Mouse (Mus musculus): ENCODE measurements at regions not wholly inside any gene's neighbourhood (a gene's known extent, or its start where the extent isn't known, plus 50 kb on each side); places are given as distances from the start of the nearest gene placed in this dataset.

DNA sequence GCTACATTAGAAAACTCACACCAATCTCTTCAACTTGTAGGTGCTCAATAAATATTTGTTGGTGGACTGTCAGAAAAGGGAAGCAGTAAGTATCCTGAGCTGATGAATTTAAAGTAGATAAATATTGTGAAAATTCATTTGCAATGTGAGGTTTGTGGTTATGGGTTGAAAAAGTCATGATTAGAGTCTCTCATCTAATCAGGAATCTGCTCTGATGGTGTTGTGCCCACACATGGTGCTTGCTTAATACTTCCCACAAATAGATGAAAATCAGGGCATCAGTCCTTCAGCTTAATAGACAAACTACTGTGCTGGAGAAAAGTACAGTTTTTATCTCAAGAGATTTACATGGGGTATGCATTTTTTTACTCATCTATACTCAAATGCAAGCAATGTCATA is 59.9 kb downstream of the S1pr1 start:
- no peak for DNase-seq (ENCODE audit: low spot score in 2 of 2)

GRCm38 (mm10) chr3:115652236-115652635 is 62.6 kb downstream of the S1pr1 start:
- no peak for DNase-seq (ENCODE audit: low spot score in 2 of 2)

DNA sequence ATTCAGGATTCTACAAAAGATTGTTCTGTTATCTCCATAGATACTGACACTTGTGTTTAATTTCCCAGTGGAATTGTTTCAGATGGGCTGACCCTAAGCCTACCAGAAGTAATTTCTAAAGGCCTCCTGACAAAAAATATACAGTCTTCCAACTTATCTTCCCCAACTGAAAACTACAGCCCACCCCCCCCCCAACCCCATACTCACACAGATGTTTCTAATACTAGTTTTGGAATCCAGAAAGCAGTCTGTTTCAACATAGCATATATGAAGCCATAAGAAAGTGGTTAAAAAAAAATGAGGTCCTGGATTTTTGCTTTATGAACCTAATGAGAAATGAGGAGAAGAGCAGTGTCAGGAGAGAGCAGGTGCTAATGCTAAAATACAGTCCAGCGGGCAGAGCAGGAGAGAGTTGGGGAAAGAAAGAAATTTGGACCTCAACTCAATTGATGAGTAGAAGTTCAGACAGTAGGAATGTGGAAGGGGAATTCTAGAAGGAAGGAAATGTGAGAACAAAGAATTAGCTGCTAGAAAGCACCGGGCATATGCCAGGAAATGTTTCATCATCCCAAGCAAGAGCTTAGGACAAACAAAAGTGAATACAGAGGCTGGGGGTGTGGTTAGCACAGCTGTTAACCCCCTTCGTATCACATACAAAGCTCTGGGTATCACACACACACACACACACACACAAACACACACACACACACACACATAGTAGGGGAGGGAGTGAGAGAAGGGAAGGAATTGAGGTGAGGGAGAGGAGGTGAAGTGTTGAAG is 65.3 kb downstream of the S1pr1 start:
- no peak for DNase-seq (ENCODE audit: low spot score in 2 of 2)

GRCm38 (mm10) chr3:115646993-115647392 is 67.9 kb downstream of the S1pr1 start:
- DNase-seq (ENCODE audit: low spot score in 2 of 2) = no peak

GRCm38 (mm10) chr3:115644307-115644706 is 70.6 kb downstream of the S1pr1 start:
- DNase-seq (ENCODE audit: low spot score in 2 of 2) = peak in 1 of 2 experiments; percentile 61

DNA sequence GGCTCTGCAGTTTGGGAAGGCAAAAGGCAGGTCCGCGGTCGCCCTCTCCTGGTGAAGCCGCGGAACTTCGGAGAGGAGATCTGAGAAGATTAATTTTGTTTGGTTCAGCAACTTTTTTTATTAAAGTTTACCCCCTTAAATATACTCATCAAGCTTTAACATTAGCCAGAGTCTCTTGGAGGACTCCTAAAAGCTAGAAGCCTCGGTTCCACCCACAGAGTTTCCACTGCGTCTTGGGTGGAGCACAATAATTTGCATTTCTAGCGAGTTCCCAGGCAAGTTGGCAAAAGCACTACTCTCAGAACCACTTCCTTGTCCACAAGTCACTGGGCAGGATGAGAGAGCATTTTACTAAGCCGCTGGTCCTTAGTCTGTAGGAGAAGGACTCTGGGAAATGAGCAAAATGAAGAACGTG is 72.0 kb downstream of the S1pr1 start:
- peak; percentile 50 to 79 for DNase-seq (ENCODE audit: low spot score in 2 of 2)

DNA sequence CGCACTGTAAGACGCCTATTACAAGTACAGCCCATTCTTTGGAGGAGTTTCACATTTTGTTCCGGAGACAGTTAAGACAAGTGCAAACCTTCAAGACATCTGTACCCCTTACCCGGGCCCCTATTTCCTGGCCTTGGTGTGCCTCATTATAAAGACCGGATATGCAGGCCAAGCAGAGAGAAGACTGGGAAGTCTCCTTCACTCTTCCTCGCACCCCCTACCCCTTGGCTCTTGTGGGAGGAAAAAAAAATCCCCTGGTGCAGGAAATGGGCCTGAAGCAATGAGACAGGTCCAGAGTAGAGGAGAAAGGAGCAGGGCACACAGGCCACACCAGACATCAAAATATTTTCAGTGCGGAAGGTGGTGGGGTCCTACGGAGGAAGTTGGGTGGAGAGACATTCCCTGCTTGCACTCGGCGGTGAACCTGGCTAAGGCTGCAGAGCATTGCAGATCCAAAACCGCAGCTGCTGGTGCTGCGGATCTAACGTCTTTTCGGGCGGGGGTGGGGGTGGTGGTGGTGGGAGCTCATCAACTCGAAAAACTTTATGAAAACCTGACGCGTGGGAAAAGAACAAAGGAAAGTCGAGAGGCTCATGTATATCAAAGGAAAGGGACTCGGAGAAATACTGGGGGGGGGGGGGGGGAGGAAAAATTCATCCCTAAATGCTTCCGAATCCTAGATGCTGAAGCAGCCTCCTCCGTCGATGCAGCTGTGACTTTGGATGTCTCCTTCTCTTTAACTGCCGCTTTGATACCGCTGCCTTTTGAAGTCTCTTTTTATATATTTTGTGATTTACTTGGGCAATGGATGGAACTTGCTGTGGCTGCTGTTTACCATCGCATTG is 72.6 kb downstream of the S1pr1 start:
- DNase-seq (ENCODE audit: low spot score in 2 of 2) = no peak

GRCm38 (mm10) chr3:115641411-115641810 is 73.5 kb downstream of the S1pr1 start:
- DNase-seq (ENCODE audit: low spot score in 2 of 2) = no peak

GRCm38 (mm10) chr3:115635487-115635886 is 79.4 kb downstream of the S1pr1 start:
- DNase-seq (ENCODE audit: low spot score in 2 of 2) = no peak

- no peak for DNase-seq (ENCODE audit: low spot score in 2 of 2)
Measured at GRCm38 (mm10) chr3:115635081-115635480, 79.8 kb downstream of the S1pr1 start.

GRCm38 (mm10) chr3:115632417-115632743 is 82.5 kb downstream of the S1pr1 start:
- DNase-seq (ENCODE audit: low spot score in 2 of 2) = no peak

GRCm38 (mm10) chr3:115631573-115632416 is 83.1 kb downstream of the S1pr1 start:
- no peak for DNase-seq (ENCODE audit: low spot score in 2 of 2)

DNA sequence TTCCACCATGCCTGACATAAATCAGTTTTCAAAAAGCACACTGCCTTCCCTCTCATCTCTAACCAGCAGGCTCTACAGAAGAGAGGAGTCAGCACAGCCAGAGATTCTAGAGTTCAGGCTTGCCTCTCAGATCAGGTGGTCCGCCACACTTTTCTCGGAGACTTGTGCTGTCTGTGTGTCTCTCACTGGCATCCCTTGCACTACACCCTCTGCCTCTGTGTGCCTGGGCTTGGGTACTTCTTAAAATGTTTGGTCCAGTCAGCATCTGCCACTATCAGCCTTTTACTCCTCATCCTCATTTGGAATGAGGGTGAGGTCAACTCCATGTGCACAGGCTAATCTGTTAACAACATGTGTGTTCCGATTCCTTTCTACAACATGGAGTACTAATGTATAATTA is 92.0 kb downstream of the S1pr1 start:
- DNase-seq (ENCODE audit: low spot score in 2 of 2) = no peak

GRCm38 (mm10) chr3:115622300-115622699 is 92.6 kb downstream of the S1pr1 start:
- no peak for DNase-seq (ENCODE audit: low spot score in 2 of 2)

- DNase-seq (ENCODE audit: low spot score in 2 of 2) = no peak
Measured at GRCm38 (mm10) chr3:115619970-115620369, 94.9 kb downstream of the S1pr1 start.

GRCm38 (mm10) chr3:115615994-115616598 is 98.8 kb downstream of the S1pr1 start:
- peak in 1 of 2 experiments; percentile 30 for DNase-seq (ENCODE audit: low spot score in 2 of 2)

DNA sequence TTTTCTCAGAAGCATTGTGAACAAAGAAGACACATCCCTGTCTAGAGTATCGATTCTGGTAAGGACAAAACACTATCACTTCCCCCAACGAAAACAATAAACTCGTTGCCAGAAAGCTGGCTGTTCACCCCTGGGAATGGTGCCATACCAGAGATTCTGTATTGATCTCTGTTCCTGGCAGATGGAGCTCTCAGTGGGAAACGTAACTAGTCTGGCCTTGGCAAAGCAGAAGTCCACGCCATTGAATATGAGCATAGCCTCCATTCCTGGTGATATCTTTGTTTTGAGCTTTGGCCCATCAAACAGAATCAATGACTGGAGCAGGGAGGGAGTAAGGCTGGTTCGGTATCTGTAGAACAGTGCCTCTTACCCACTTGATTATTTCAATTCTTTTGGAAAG is 102.0 kb downstream of the S1pr1 start:
- DNase-seq (ENCODE audit: low spot score in 2 of 2) = no peak

- DNase-seq (ENCODE audit: low spot score in 2 of 2) = no peak
Measured at GRCm38 (mm10) chr3:115608087-115608486, 106.8 kb downstream of the S1pr1 start.

DNA sequence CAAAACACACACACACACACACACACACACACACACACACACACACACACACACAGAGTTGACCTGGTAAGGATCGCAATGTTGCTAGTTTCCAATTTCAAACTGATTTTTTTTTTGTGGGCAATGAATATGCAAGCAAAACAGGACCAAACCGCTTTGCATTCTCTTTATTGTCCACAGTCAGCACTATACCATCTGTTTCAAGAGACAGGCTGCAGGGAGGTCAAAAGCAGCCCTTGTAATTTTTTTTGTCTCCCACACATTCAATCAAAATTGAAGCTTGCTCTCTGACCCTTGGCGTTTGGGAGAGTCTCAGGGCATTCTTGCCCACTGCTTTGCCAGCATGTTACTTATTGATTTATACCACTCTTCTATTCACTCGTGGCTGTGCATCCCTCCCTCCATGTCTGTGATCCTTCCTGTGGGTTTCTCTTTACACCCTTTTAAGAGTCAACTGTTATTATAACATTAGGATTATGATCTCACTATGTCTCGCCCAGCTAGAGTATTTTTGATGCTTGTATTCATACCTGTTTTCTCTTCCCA is 110.1 kb downstream of the S1pr1 start:
- DNase-seq (ENCODE audit: low spot score in 2 of 2) = no peak

DNA sequence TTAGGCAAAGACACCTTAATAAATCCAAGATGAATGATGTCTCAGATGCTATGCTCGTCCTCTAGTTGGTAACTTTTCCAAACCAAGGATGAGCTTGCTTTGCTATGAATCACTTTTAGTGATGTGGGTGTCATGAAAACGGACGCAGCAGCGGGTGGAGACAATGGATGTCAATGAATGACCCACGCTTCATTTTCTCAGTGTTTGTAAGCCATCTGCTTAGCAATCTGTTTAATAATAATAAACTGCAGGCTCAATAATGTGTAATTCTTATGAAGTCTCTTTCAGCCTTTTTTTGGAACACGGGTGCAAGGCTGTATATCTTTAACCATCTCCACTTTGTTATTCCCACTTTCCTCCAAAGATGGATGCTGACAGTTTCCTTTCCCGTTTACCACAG is 110.6 kb downstream of the S1pr1 start:
- no peak for DNase-seq (ENCODE audit: low spot score in 2 of 2)

DNA sequence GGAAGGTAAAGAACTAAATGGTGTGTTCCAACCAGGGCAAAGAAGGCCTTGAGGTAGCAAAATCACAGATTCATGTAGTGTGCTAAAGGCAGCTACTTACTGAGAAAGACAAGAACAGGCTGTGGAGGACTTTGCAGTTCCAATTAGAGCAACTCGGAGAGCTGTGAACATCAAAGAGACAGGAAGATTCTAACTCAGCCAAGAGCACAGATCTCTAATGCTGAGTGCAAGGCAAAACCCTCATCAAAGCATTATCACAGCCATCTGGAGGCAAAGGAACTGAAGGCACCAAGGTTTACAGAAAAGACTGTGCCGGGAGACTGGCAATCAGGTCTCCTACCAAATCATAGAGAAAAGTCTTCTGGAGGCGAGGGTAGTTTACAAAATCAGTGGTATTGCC is 111.1 kb downstream of the S1pr1 start:
- no peak for DNase-seq (ENCODE audit: low spot score in 2 of 2)
